Mouse (Mus musculus) embryonic facial prominence, embryonic 11.5 days (tissue): ENCODE data around the gene Plcd4. TPM values are rescaled to one million over a fixed set of nuclear protein-coding genes. Genes with fewer than 3 reads are reported as not detected.

ENCODE experiments used
- ATAC-seq: fragments of 200-750 bp; cut with Nextera tagmentation; replicated peaks from 2 replicates; pipeline ENCODE4 v1.8.0; 2017; ENCODE audit warnings: low read depth; ENCODE audit not compliant: insufficient number of reproducible peaks, low FRiP score, low TSS enrichment
- DNase-seq: peaks from one replicate; pipeline ENCODE4 v3.0.0-alpha.2; 2015; ENCODE audit warnings: low spot score
- H3K27ac ChIP-seq: fragments of 300-500 bp; sonication (generic); replicated peaks from 2 replicates; pipeline ENCODE4 v1.5.1; 2014; ENCODE audit warnings: mild to moderate bottlenecking, low read depth, low read length, control low read depth
- H3K27me3 ChIP-seq: fragments of 300-500 bp; sonication (generic); 2 replicates; pipeline ENCODE4 v1.6.1; 2014; ENCODE audit warnings: mild to moderate bottlenecking, low read length, moderate library complexity, mixed read lengths; ENCODE audit not compliant: control insufficient read depth, insufficient read depth
- H3K36me3 ChIP-seq: fragments of 300-500 bp; sonication (generic); replicated peaks from 2 replicates; pipeline ENCODE4 v1.6.1; 2014; ENCODE audit warnings: low read depth, mild to moderate bottlenecking, low read length, moderate library complexity, mixed read lengths; ENCODE audit not compliant: control insufficient read depth, insufficient read depth
- H3K4me1 ChIP-seq: fragments of 300-500 bp; sonication (generic); 2 replicates; pipeline ENCODE4 v1.6.1; 2014; ENCODE audit warnings: low read length, mixed read lengths; ENCODE audit not compliant: control insufficient read depth, insufficient read depth
- H3K4me2 ChIP-seq: fragments of 300-500 bp; sonication (generic); 2 replicates; pipeline ENCODE4 v1.6.1; 2014; ENCODE audit warnings: low read depth, mild to moderate bottlenecking, control low read depth, low read length, moderate library complexity
- H3K4me3 ChIP-seq: fragments of 300-500 bp; sonication (generic); 2 replicates; pipeline ENCODE4 v1.5.1; 2014; ENCODE audit warnings: low read depth, low read length, control low read depth
- H3K9ac ChIP-seq: fragments of 300-500 bp; sonication (generic); replicated peaks from 2 replicates; pipeline ENCODE4 v1.6.1; 2014; ENCODE audit warnings: mild to moderate bottlenecking, control low read depth, low read length
- H3K9me3 ChIP-seq: fragments of 300-500 bp; sonication (generic); replicated peaks from 2 replicates; pipeline ENCODE4 v1.6.1; 2016; ENCODE audit warnings: mild to moderate bottlenecking, low read length, inconsistent platforms, mixed read lengths; ENCODE audit not compliant: control insufficient read depth
- WGBS: fragments of 180-500 bp; shearing (Covaris S2); extraction: QIAGEN DNeasy Blood & Tissue Kit; methylation state at CpG from one replicate; pipeline ENCODE4 v1.1.7; 2014; 5-methylcytosine and 5-hydroxymethylcytosine counted together
- polyA plus RNA-seq: library from polyadenylated mRNA; unstranded; fragments of >200 nt; fragmentation: Nextera tagmentation; extraction: Ambion mirVana; gene quantifications from 2 replicates; pipeline ENCODE4 v1.2.1, GENCODE M21; 2014

The Plcd4 gene
- polyA plus RNA-seq, 1 experiment from 2014 or later: 0.42 TPM

DNA sequence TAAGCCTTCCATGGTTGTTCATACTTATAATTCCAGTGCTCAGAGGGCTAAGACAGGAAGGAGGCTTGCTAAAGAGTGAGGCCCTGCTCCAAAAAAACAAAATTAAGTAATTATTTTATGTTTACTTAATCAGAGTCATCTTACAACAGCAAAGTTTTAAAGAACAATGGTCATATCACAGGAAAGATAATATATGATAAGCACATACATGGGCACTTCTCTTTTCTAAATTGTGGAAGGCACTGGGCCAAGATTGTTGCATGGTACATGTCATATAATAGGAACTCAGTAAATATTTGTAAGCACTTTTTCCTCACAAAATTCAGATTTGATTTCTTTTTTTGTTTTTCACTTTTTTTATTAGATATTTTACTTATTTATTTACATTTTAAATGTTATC lies 22.8 kb upstream of the Plcd4 start:
- Histone ChIP-seq H3K4me2 (no peak overlapping the region), H3K9ac (no peak overlapping the region), H3K9me3 (no peaks in the 10 kb centered on the region), H3K27ac (no peak overlapping the region), H3K36me3 (peaks cover 9% of the 10 kb centered on the region; the same call in 1 of the 2 replicates), H3K4me3 (no peak overlapping the region), H3K4me1 (no peaks in the 10 kb centered on the region), H3K27me3 (no peaks in the 10 kb centered on the region)
- no peak for ATAC-seq
- DNase-seq: no peak

DNA sequence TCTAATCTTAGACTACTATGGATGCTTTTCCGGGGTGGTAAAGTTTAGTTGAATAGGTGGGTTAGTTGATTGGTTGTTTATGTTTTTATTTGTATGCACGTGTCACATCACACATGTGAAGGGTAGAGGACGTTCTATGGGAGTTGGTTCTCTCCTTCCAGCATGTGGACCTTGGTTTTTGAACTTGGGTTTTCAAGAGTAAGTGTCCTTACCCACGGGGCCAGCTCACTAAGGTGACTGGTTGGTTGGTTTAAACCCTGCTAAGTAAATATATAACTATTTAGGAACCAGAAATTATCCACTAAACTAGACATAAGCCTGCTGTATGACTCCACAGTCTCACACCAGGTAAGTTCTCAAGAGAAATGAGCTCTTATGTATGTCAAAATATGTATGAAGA lies 17.9 kb upstream of the Plcd4 start:
- ATAC-seq (no peak), DNase-seq (no peak)
- Histone ChIP-seq H3K4me3 (no peak overlapping the region), H3K9ac (no peak overlapping the region), H3K9me3 (no peaks in the 10 kb centered on the region), H3K27ac (no peak overlapping the region), H3K36me3 (peaks cover 12% of the 10 kb centered on the region), H3K27me3 (no peaks in the 10 kb centered on the region), H3K4me2 (no peak overlapping the region), H3K4me1 (no peaks in the 10 kb centered on the region)
- WGBS: 92% methylated on average over 4 of the region's 4 CpGs

DNA sequence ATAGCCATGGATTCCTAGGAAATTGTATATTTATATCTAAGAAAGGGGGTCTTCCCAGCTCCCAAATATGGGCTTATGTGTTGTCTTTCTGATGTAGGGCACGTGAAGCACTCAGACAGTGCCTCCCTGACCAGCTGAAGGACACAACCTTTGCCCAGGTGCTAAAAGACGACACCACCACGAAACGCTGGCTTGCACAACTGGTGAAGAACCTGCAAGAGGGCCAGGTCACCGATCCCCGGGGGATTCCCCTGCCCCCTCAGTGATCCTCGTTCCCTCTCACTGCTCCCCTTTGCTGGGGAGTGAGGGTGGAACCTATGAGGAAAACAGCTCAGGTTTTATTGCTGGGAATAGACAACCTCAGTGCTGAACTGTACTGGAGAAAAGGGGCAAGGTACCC lies 14.1 kb upstream of the Plcd4 start:
- 89% methylated on average over 7 of the region's 7 CpGs for WGBS
- no peaks in the 10 kb centered on the region for H3K27me3 ChIP-seq
- H3K36me3 ChIP-seq: peaks cover 14% of the 10 kb centered on the region
- no peak overlapping the region for H3K27ac ChIP-seq
- ATAC-seq: no peak
- H3K9ac ChIP-seq: no peak overlapping the region
- no peaks in the 10 kb centered on the region for H3K4me1 ChIP-seq
- H3K4me3 ChIP-seq: no peak overlapping the region
- no peak overlapping the region for H3K4me2 ChIP-seq
- DNase-seq: no peak
- H3K9me3 ChIP-seq: no peaks in the 10 kb centered on the region

DNA sequence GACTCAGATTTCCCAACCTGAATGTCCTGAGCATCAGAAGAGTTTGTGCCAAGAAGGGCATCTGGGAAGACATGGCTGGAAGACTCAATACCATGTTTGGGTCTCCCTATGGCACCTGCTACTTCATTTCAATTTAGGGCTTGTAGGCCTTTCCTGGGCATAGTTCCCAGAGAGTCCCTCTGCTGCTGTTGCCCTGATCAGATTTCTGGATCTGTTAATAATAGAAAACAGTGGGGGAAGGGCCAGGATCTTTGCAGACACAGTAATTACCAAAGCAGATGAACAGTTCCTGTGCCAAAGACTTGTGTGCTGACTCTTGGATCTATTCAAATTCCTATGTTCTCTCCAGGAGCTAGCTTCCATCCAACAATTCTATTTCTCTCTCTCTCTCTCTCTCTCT lies 4.0 kb upstream of the Plcd4 start:
- ATAC-seq: no peak
- no peak overlapping the region for H3K9ac ChIP-seq
- H3K9me3 ChIP-seq: no peaks in the 10 kb centered on the region
- DNase-seq: no peak
- 0 out of 2 replicates have a peak, but pooled peaks cover 3% of the 10 kb centered on the region for H3K4me1 ChIP-seq
- H3K36me3 ChIP-seq: no peaks in the 10 kb centered on the region
- no peak overlapping the region for H3K4me3 ChIP-seq
- H3K27me3 ChIP-seq: no peaks in the 10 kb centered on the region
- no peak overlapping the region for H3K4me2 ChIP-seq
- no peak overlapping the region for H3K27ac ChIP-seq

DNA sequence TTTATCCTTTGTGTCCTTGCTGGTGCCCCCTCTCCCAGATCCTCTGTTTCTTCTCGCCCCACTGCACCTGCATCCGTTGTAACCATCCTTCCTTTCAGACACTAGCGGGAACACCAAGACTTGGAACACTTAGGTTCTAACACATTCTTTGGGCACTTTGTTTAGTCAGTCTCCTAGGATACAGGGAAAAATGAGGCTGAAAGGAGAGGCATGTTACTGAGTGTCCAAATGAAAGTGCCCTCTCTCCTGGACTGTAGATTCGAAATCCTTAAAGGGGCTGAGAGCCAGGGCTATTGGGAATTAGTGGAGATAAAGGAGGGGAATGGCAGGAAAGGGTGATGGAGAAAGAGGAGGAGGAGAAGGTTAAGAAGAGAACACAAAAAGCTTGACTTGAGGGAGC lies 1.5 kb downstream of the Plcd4 start, which contains the start of gene Usp37:
TSS of gene Usp37 (minus strand) at position 101 of the 400 bp plus-strand sequence.
- no peak within 1 kb of the TSS for H3K9ac ChIP-seq
- no peak within 1 kb of the TSS for H3K27ac ChIP-seq

DNA sequence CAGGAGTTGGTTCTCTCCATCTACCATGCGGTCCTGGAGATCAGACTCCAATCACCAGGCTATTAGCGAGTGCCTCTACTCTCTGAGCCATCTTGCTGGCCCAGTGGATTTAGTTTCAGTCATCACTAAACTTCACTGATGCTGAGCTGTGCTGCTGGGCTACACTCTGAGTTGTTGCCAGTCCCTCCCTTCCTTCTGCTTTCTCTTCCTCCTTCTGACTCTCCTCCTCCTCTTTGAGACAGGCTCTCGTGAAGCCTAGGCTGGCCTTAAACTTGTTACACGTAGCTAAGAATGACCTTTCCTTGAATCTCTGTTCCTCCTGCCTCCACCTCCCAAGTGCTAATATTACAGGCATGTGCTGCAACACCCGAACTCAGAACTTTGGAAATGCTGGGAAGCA lies 16.4 kb downstream of the Plcd4 start:
- H3K4me2 ChIP-seq: no peak overlapping the region
- no peaks in the 10 kb centered on the region for H3K4me1 ChIP-seq
- ATAC-seq: no peak
- no peaks in the 10 kb centered on the region for H3K27me3 ChIP-seq
- H3K36me3 ChIP-seq: no peaks in the 10 kb centered on the region
- WGBS: 86% methylated on average over 5 of the region's 5 CpGs
- H3K9me3 ChIP-seq: no peaks in the 10 kb centered on the region
- H3K4me3 ChIP-seq: no peak overlapping the region
- DNase-seq: no peak
- no peak overlapping the region for H3K9ac ChIP-seq
- H3K27ac ChIP-seq: no peak overlapping the region

More for the DNA sequence above, 1.5 kb downstream of the Plcd4 start, which contains the start of gene Usp37:
- H3K4me3 ChIP-seq: no peak within 1 kb of the TSS
- H3K4me1 ChIP-seq: 0 out of 2 replicates have a peak, but pooled peaks cover 3% of the 10 kb centered on the region
- DNase-seq: no peak
- no peaks in the 10 kb centered on the region for H3K27me3 ChIP-seq
- 74% methylated on average over 4 of the region's 4 CpGs for WGBS
- H3K4me2 ChIP-seq: no peak within 1 kb of the TSS
- no peaks in the 10 kb centered on the region for H3K36me3 ChIP-seq
- H3K9me3 ChIP-seq: no peaks in the 10 kb centered on the region
- no peak for ATAC-seq

DNA sequence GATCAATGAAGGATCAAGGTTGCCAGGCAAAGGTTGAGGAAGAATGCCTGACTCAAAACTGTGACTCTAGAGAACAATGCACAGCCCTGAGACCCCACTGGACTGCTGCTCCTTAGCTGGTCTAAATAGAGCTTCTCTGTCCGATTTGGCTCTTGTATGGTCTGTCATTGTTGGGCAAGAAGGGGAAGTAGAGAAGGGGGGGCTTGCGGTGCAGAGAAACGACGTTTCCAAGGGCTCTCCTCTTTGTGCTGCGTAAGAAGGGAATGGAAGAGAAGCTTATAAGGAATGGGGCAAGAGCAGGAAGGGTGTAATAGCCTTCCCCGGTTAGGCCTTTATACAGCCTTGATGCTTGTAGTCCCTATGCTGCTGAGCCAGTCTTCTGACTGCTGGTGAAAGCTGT lies 23.1 kb downstream of the Plcd4 start:
- H3K9ac ChIP-seq: no peak overlapping the region
- no peak overlapping the region for H3K4me2 ChIP-seq
- H3K9me3 ChIP-seq: no peaks in the 10 kb centered on the region
- no peak for DNase-seq
- no peaks in the 10 kb centered on the region for H3K27me3 ChIP-seq
- no peak for ATAC-seq
- no peaks in the 10 kb centered on the region for H3K4me1 ChIP-seq
- H3K36me3 ChIP-seq: peaks cover 12% of the 10 kb centered on the region
- 91% methylated on average over 6 of the region's 6 CpGs for WGBS
- H3K4me3 ChIP-seq: no peak overlapping the region
- no peak overlapping the region for H3K27ac ChIP-seq

DNA sequence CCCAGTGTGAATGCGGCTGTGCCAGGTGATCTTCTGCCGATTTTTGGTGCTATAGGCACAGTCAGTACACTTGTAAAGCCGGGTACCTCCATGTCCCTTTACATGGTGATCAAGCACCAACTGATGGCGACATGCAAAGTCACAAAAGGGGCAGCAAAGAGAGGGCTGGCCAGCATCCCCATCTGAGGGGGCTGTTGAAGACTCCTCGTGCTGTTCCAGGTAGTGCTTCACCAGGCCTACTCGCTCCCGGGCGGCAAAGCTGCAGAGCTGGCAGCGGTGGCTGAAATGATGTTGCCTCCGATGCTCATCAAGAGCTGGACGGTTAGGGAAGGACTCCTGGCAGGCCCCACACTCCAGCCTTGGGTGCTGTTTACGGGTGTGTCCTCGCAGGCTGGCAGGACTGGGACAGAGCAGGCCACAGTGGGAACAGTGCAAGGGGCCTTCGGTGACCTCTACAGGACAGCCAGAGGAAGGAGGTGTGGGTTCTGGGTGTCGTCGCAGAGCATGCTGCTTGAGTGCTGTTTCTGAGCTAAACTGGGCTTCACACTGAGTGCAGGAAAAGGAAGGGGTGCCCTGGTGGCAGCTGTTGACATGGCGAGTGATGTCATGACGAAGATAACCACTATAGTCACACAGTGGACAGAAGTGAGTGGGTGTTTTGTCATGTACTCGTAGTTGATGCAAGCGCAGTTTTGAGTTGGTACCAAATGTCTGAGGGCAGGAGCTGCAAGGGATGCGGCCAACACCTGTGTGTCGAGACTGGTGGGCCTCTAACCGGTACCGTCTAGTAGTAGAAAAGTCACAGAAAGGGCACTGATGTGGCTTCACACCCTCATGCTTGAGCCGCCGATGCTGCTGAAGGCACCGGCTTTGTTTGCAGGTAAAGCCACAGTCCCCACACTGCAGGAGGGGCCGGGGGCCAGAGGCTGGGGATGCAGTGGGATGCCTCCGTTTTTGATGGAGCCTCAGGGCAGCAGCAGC lies 27.3 kb downstream of the Plcd4 start:
- no peak for ATAC-seq

More for the DNA sequence above, 27.3 kb downstream of the Plcd4 start:
- Histone ChIP-seq H3K36me3 (peaks cover 20% of the 10 kb centered on the region), H3K27me3 (no peaks in the 10 kb centered on the region), H3K4me2 (no peak overlapping the region), H3K9ac (no peak overlapping the region), H3K4me1 (no peaks in the 10 kb centered on the region), H3K27ac (no peak overlapping the region), H3K9me3 (no peaks in the 10 kb centered on the region), H3K4me3 (no peak overlapping the region)
- WGBS: 92% methylated on average over 29 of the region's 29 CpGs
- DNase-seq: no peak
